Mouse (Mus musculus) stomach, embryonic 15.5 days (tissue): ENCODE measurements around the gene Ssbp3. TPM values are rescaled to one million over a fixed set of nuclear protein-coding genes. Genes with fewer than 3 reads are reported as not detected.

ENCODE experiments used
- ATAC-seq: fragments of 200-750 bp; cut with Nextera tagmentation; 2 replicates; pipeline ENCODE4 v1.8.0; 2017; ENCODE audit warnings: low read depth, moderate number of reproducible peaks, moderate TSS enrichment; ENCODE audit not compliant: insufficient read depth, low FRiP score
- H3K27ac ChIP-seq: fragments of 300-500 bp; sonication (generic); 2 replicates; pipeline ENCODE4 v1.5.1; 2015; ENCODE audit warnings: mild to moderate bottlenecking, inconsistent platforms
- H3K27me3 ChIP-seq: fragments of 300-500 bp; sonication (generic); replicated peaks from 2 replicates; pipeline ENCODE4 v1.6.1; 2015; ENCODE audit warnings: inconsistent platforms
- H3K36me3 ChIP-seq: fragments of 300-500 bp; sonication (generic); 2 replicates; pipeline ENCODE4 v1.6.1; 2015; ENCODE audit warnings: inconsistent platforms
- H3K4me1 ChIP-seq: fragments of 300-500 bp; sonication (generic); 2 replicates; pipeline ENCODE4 v1.6.1; 2015; ENCODE audit warnings: inconsistent platforms
- H3K4me2 ChIP-seq: fragments of 300-500 bp; sonication (generic); 2 replicates; pipeline ENCODE4 v1.6.1; 2015; ENCODE audit warnings: mild to moderate bottlenecking, inconsistent platforms
- H3K4me3 ChIP-seq: fragments of 300-500 bp; sonication (generic); replicated peaks from 2 replicates; pipeline ENCODE4 v1.5.1; 2015; ENCODE audit warnings: inconsistent platforms
- H3K9ac ChIP-seq: fragments of 300-500 bp; sonication (generic); 2 replicates; pipeline ENCODE4 v1.6.1; 2015; ENCODE audit warnings: inconsistent platforms
- H3K9me3 ChIP-seq: fragments of 300-500 bp; sonication (generic); 2 replicates; pipeline ENCODE4 v1.6.1; 2016; ENCODE audit warnings: inconsistent platforms
- WGBS: fragments of 180-500 bp; shearing (Covaris S2); methylation state at CpG from one replicate; pipeline ENCODE4 v1.1.7; 2015; 5-methylcytosine and 5-hydroxymethylcytosine counted together
- polyA plus RNA-seq: library from polyadenylated mRNA; unstranded; fragments of >200 nt; fragmentation: Nextera tagmentation; extraction: Ambion mirVana; gene quantifications from 2 replicates; pipeline ENCODE4 v1.2.1, GENCODE M21; 2015

The Ssbp3 gene
- polyA plus RNA-seq, 1 experiment from 2014 or later: 92.4 TPM

DNA sequence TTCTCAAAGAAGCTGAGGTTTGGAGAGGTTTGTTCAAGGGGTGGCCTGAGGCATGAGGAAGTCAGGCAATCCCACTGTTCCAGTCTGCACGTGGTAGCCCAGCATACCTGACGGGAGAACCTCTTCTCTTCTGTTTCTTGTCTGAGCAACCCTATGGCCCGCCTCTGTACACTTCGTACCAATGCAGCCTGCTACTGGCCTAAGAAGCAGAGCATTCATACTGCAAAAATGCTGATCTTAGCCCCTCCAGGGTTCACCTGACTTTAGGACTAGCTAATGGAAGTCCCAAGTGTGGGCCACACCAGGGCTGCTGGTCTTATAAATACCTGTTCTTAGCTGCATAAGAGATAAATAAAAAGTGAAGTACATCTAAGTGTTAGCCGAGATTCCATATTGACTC is 147.8 kb downstream of the Ssbp3 start:
- Histone ChIP-seq H3K4me3 (no peak overlapping the region), H3K27me3 (no peaks in the 10 kb centered on the region), H3K4me2 (no peak overlapping the region), H3K9me3 (no peaks in the 10 kb centered on the region), H3K4me1 (no peaks in the 10 kb centered on the region), H3K27ac (no peak overlapping the region), H3K9ac (no peak overlapping the region), H3K36me3 (peaks cover 43% of the 10 kb centered on the region)
- 85% methylated on average over 5 of the region's 5 CpGs for WGBS
- ATAC-seq: no peak

DNA sequence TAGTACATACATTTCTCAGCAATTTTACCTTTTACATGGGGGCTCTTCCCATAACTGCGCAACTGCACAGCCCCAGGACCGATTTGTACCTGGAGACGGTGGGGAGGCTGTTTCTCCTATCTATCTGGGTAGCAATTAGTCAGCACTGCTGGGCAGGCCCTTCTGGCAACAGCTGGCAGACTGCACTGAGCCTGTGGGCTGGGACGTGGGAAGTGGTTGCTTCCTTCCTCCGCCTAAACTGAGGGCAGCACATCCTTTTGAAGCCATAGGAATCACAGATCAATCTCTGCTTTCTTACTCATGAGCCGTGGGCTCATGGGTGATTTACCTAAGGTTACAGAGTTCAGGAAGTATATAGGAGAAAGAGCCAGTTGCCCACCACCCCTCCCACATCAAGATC is 148.3 kb downstream of the Ssbp3 start:
- ATAC-seq: no peak
- Histone ChIP-seq H3K9ac (no peak overlapping the region), H3K36me3 (peaks cover 47% of the 10 kb centered on the region), H3K27ac (no peak overlapping the region), H3K4me3 (no peak overlapping the region), H3K27me3 (no peaks in the 10 kb centered on the region), H3K4me1 (no peaks in the 10 kb centered on the region), H3K4me2 (no peak overlapping the region), H3K9me3 (no peaks in the 10 kb centered on the region)
- WGBS: 79% methylated on average over 6 of the region's 6 CpGs

GRCm38 (mm10) chr4:107061560-107061959 is 151.1 kb downstream of the Ssbp3 start:
- H3K36me3 ChIP-seq: peaks cover 46% of the 10 kb centered on the region
- H3K9me3 ChIP-seq: no peaks in the 10 kb centered on the region
- no peak overlapping the region for H3K9ac ChIP-seq
- ATAC-seq: no peak
- no peak overlapping the region for H3K4me3 ChIP-seq
- no peak overlapping the region for H3K27ac ChIP-seq
- no peaks in the 10 kb centered on the region for H3K27me3 ChIP-seq
- 92% methylated on average over 4 of the region's 4 CpGs for WGBS
- H3K4me1 ChIP-seq: peaks cover 8% of the 10 kb centered on the region; the same call in 1 of the 2 replicates
- no peak overlapping the region for H3K4me2 ChIP-seq

- Histone ChIP-seq H3K27me3 (no peaks in the 10 kb centered on the region), H3K27ac (no peak overlapping the region), H3K9me3 (no peaks in the 10 kb centered on the region), H3K9ac (no peak overlapping the region), H3K4me3 (no peak overlapping the region), H3K36me3 (peaks cover 39% of the 10 kb centered on the region), H3K4me2 (no peak overlapping the region), H3K4me1 (peaks cover 8% of the 10 kb centered on the region; the same call in 1 of the 2 replicates)
- ATAC-seq: no peak
- 90% methylated on average over 3 of the region's 3 CpGs for WGBS
Measured at GRCm38 (mm10) chr4:107063214-107063613, 152.7 kb downstream of the Ssbp3 start.

DNA sequence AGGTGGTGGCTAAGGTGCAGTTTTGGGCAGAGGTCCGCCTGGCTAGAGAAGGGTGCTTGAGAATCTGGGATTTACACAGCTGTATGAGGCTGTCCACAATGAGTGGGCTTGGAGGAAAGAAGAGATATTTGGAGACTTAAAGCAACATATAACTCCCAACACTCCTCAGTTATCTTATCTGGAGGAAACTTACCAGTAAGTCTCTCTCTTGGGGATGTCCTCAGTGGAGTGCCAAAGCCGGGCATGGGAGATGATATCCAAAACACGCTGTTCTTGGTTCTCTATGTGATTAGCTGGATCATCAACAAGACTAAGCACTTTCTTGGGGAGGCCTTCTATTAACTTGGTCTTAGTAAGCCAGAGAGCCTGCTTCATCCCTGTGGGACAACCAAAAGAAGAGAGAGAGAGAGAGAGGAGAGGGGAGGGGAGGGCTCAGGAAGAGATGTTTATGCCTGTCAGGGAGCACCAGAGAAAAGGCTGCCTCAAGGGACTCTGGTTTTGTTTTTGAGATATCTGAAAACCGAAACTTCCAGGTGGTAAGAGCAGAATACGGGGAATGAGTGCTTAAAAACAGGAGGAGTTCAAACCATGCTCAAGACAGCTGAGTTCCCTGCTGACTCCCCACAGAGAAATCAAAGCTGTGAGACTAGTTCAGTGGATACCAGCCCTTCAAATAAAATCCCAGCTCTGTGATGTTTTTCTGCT is 154.0 kb downstream of the Ssbp3 start:
- H3K27me3 ChIP-seq: no peaks in the 10 kb centered on the region

DNA sequence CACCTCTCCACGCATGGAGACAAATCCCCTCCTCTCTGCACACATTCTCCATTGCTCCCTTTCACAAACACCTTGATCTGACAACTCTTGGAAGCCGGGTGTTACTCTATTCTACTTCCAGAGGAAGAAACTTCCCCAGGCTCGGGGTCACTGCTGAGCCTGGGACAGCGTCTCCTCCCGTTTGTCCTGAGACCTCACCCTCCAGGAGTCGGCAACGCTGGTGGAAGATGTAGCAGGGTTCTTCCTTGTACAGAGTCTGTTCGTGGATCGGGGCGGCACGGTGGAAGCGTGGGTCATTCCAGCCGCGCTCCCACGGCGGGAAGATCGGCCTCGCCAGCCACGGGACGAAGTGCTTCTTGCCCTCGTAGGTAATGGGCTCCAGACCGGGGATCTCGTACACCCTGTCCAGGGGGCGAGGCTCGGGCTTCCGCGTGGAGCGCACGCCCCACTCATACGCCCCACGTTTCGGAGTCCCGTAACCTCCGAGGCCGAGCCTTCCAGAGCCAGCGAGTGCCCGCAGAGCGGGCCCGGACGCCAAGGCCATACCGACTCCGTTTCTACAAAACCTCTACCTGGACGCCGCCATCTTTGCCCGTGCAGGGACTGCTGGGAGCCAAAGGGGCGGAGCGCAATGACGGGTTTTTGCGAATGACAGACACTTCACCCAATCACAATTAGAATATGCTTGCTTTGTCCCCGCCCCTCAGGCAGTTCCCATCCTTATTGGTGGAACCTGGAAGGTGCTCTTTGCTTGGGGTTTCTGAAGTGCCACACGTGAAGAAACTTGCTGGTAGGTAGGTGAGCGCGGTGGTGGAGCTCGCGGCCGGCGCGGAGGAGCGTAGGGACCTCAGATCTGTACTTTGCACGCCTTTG is 156.0 kb downstream of the Ssbp3 start, which contains the start of the genes Mrpl37 and Cyb5rl:
Gene Mrpl37 (minus strand): TSS at position 617 of the 873 bp plus-strand sequence.
Gene Cyb5rl (plus strand): TSS at position 737 of the 873 bp plus-strand sequence.
- no peaks in the 10 kb centered on the region for H3K27me3 ChIP-seq
- H3K4me3 ChIP-seq: peak within 1 kb of the TSS; percentile 81
- H3K9ac ChIP-seq: peak within 1 kb of the TSS; percentile 69
- H3K27ac ChIP-seq: peak within 1 kb of the TSS; percentile 57; the same call in 1 of the 2 replicates
- peak; percentile 99 for ATAC-seq
- WGBS: under 1% methylated on average over 60 of the region's 60 CpGs
- H3K36me3 ChIP-seq: peaks cover 21% of the 10 kb centered on the region
- H3K4me1 ChIP-seq: peaks cover 8% of the 10 kb centered on the region; the same call in 1 of the 2 replicates
- H3K9me3 ChIP-seq: no peaks in the 10 kb centered on the region
- H3K4me2 ChIP-seq: peak within 1 kb of the TSS; percentile 99

More for the DNA sequence above, 154.0 kb downstream of the Ssbp3 start:
- no peak overlapping the region for H3K27ac ChIP-seq
- H3K36me3 ChIP-seq: peaks cover 34% of the 10 kb centered on the region
- H3K9me3 ChIP-seq: no peaks in the 10 kb centered on the region
- no peak overlapping the region for H3K4me2 ChIP-seq
- no peak overlapping the region for H3K9ac ChIP-seq
- ATAC-seq: no peak
- 86% methylated on average over 5 of the region's 5 CpGs for WGBS
- H3K4me1 ChIP-seq: peaks cover 8% of the 10 kb centered on the region; the same call in 1 of the 2 replicates
- H3K4me3 ChIP-seq: no peak overlapping the region

- peaks cover 16% of the 10 kb centered on the region for H3K36me3 ChIP-seq
- ATAC-seq: peak; percentile 2; the same call in 1 of the 2 replicates
- H3K9me3 ChIP-seq: no peaks in the 10 kb centered on the region
- H3K27ac ChIP-seq: peak overlapping the region; percentile 57; the same call in 1 of the 2 replicates
- 4% methylated on average over 33 of the region's 33 CpGs for WGBS
- peak overlapping the region; percentile 99 for H3K4me2 ChIP-seq
- peaks cover 8% of the 10 kb centered on the region; the same call in 1 of the 2 replicates for H3K4me1 ChIP-seq
- no peaks in the 10 kb centered on the region for H3K27me3 ChIP-seq
- H3K9ac ChIP-seq: peak overlapping the region; percentile 58
- peak overlapping the region; percentile 81 for H3K4me3 ChIP-seq
Measured at GRCm38 (mm10) chr4:107067151-107067840, 156.8 kb downstream of the Ssbp3 start.

- no peak overlapping the region for H3K4me3 ChIP-seq
- no peaks in the 10 kb centered on the region for H3K36me3 ChIP-seq
- no peak for ATAC-seq
- no peaks in the 10 kb centered on the region for H3K9me3 ChIP-seq
- 80% methylated on average over 9 of the region's 9 CpGs for WGBS
- H3K4me1 ChIP-seq: no peaks in the 10 kb centered on the region
- no peak overlapping the region for H3K27ac ChIP-seq
- no peak overlapping the region for H3K9ac ChIP-seq
- no peak overlapping the region for H3K4me2 ChIP-seq
- H3K27me3 ChIP-seq: no peaks in the 10 kb centered on the region
Measured at GRCm38 (mm10) chr4:107072343-107072742, 161.8 kb downstream of the Ssbp3 start.

DNA sequence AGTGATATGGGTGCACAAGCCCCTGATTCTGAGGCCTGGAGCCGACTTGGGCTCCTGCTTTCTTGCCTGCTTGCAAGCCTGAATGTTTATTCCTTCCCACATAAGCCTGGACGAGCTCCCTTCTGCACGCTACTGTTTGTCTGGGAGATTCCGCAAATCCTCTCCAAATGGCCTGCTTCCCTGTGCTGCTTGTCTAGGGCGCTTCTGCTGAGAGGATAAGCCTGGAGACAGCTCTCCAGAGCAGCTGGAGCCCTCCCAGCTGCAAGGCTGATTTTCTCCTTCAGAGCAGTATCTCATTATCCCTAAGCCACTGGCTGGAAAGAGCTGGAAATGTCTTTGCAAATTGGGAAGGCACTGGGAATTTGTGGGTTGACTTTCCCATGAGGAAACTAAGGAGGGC is 165.0 kb downstream of the Ssbp3 start:
- WGBS: 49% methylated on average over 5 of the region's 5 CpGs
- Histone ChIP-seq H3K4me2 (no peak overlapping the region), H3K27ac (peak overlapping the region; percentile 11; the same call in 1 of the 2 replicates), H3K9me3 (no peaks in the 10 kb centered on the region), H3K4me3 (no peak overlapping the region), H3K36me3 (no peaks in the 10 kb centered on the region), H3K9ac (no peak overlapping the region), H3K4me1 (no peaks in the 10 kb centered on the region), H3K27me3 (no peaks in the 10 kb centered on the region)
- ATAC-seq: no peak

DNA sequence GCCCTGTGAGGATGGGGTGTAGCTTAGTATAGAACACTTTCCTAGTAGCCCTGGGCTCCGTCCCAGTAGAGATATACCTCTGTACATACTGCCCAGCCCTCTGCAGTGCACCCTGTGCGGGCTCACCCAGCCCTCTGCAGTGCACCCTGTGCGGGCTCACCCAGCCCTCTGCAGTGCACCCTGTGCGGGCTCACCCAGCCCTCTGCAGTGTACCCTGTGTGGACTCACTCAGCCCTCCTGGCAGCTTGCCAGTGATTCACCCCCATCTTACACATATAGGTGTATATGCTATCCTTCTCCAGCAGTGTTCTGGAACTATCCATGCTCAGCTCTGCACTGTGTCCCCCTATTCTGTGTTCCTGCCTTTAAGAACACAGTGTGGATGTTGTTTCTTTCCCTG is 168.4 kb downstream of the Ssbp3 start:
- Histone ChIP-seq H3K36me3 (no peaks in the 10 kb centered on the region), H3K4me2 (no peak overlapping the region), H3K9me3 (no peaks in the 10 kb centered on the region), H3K4me3 (no peak overlapping the region), H3K27me3 (no peaks in the 10 kb centered on the region), H3K9ac (no peak overlapping the region), H3K4me1 (no peaks in the 10 kb centered on the region), H3K27ac (no peak overlapping the region)
- 82% methylated on average over 4 of the region's 4 CpGs for WGBS
- peak; percentile 40; the same call in 1 of the 2 replicates for ATAC-seq

GRCm38 (mm10) chr4:107079716-107080115 is 169.2 kb downstream of the Ssbp3 start:
- no peaks in the 10 kb centered on the region for H3K36me3 ChIP-seq
- no peak overlapping the region for H3K27ac ChIP-seq
- H3K4me1 ChIP-seq: no peaks in the 10 kb centered on the region
- no peaks in the 10 kb centered on the region for H3K9me3 ChIP-seq
- no peaks in the 10 kb centered on the region for H3K27me3 ChIP-seq
- H3K4me3 ChIP-seq: no peak overlapping the region
- H3K9ac ChIP-seq: no peak overlapping the region
- no peak for ATAC-seq
- H3K4me2 ChIP-seq: no peak overlapping the region
